Mouse (Mus musculus): ENCODE measurements around the gene Stard3.
A peak's percentile ranks its signal among the peaks of the same experiment; 100 is the strongest.
"Not testable (repeated sequence)": the region's sequence is repeated elsewhere in the genome, so short reads cannot be mapped to it uniquely, and the experiment has no call there.

Stard3 gene

DNA sequence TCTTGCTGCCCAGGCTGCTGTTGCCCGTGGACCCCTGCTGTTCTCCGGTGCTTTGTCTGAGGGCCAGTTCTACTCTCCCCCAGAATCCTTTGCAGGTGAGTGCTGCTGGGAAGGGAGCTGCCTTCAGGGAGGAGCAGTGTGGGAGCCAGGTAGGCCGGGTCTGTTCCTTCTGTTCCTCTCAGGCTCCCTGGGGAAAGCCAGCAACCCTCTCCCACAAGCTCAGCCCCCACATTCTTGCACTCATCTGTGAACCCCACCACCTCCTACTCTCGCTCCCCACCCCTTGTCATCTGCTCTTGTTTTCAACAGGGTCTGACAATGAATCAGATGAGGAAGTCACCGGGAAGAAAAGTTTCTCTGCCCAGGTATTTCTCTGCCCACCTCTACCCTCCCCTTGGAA lies 18.6 kb downstream of the Stard3 start:
- DNase-seq = no peak

DNA sequence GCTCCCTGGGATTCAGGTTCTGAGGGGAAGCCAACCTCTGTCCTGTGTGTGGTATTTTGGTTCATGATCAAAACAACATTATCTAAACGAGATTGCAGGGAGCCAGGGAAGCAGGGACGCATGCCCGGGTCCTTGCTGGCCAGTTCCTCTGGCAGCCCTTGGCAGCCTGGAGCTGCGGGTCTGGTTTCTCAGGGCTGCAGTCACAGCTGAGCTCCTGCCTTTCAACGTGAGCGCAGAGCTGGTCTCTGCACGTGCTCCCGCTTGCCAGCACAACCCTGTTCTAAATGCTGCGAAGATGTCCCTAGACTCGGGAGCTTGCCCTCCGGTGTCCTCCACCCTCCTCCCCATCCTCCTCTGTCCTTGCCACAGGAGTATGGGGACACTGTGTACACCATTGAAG lies 19.6 kb downstream of the Stard3 start:
- DNase-seq = no peak

DNA sequence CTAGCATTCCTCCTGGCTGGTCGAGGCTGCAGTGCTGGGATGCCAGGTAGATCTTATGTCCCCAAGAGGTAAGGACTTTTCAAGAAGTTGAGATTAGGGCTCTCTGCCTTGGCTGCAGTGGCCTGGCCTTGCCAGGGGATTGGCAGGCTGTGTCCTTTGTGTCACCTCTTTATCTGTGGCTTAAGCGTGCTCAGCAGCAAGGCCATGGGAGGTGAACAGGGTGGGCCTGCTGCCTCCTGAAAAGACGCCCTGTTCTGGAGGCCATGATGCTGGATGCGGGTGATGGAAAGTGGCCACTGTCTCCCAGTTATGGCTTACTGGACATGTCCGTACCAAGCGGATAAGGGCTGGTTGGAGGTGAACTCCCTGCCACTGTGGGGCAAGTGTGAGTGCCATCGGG lies 21.2 kb downstream of the Stard3 start:
- no peak for DNase-seq

DNA sequence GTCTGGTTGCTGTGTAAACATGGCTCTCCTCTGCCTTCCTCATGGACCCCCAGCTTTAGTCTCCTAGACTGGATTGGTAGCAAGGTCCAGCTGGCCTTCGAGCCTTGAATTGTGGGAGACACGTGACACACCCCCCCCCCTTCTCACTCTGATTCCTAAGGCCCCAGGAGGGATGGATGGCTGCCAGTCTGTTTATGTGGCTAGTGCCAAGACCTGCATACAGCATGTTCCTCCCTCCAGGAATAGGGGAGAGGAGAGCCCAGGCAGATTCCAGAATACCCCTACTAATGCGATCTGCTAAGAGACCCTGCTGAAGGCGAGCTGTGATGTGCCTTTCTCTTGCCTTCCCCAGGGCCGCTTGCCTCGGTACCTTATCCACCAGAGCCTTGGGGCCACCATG lies 21.9 kb downstream of the Stard3 start:
- no peak for DNase-seq

DNA sequence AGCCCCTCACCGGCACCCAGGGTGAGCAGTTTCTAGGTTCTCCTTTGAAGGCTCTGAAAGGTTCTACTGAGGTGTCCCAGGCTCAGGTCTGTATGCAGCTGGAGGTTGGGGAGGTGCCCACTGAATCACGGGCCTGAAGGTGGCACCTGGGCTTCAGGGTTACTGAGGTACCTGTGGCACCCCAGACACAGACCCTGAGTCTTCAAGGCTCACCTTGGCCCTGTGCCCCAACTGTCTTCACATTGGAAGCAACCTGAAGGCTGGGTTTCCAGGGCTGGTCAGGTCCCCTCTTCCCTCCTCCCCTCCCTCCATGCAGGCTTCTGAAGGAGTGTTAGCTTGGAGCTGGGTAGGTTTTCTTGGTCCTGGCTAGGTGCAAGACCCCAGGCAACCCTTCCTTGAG lies 23.5 kb downstream of the Stard3 start:
- DNase-seq = no peak

DNA sequence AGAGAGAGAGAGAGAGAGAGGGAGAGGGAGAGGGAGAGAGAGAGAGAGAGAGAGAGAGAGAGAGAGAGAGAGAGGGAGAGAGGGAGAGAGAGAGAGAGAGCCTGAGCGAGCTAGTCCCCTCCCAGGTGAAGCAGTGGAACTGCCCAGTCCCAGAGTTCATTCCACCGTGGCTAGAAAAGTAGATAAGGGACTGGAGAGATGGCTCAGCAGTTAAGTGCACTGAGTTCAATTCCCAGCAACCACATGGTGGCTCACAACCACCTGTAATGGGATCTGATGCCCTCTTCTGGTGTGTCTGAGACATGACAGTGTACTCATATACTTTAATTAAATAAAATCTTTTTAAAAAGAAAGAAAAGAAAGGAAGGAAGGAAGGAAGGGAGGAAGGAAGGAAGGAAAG lies 24.2 kb downstream of the Stard3 start:
- not testable (repeated sequence) for DNase-seq

DNA sequence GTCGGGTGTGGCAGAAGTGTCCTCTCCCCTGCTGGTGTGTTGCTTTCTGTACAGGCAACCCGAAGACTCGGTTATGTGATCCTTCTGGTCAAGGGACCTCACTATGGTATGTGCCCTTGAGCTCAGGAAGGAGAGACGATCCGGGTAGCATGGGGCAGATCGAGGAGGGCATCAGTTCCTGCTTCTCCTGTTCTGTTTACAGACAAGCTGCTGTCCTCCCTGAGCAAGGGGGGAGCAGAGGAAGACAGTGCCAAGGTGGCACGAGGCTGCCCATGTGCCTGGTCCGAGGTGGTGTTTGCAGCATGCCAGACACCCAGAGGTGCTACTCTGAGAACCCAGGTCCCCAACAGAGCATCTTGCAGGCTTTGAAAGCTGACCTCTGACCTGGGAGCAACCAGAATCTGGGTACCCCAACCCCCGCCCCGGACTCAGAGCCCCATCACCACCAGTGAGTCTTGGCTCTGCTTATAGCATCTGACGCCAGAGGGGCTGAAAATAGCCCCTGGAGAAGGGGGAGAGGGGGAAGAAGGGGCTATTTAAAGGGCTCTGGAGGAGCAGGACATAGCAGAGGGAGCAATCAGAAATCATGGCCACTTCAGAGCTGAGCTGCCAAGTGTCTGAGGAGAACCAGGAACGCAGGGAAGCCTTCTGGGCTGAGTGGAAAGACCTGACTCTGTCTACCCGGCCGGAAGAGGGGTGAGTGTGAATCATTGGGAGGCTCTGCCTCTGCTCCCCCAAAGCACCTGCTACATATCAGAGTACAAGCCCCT lies 25.3 kb downstream of the Stard3 start, which contains the start of gene Tcap:
Gene Tcap (plus strand): TSS at position 551 of the 770 bp plus-strand sequence.
- no peak for DNase-seq

DNA sequence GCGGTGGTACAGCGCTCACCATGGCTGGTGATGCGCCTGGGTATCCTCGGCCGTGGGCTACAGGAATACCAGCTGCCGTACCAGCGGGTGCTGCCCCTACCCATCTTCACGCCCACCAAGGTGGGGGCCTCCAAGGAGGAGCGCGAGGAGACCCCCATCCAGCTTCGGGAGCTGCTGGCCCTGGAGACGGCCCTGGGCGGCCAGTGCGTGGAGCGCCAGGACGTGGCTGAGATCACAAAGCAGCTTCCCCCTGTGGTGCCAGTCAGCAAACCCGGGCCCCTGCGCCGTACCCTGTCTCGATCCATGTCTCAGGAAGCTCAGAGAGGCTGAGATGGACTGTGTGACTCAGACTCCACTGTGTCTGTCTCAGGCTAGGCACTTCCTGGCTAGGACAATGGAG lies 26.0 kb downstream of the Stard3 start:
- DNase-seq = no peak

DNA sequence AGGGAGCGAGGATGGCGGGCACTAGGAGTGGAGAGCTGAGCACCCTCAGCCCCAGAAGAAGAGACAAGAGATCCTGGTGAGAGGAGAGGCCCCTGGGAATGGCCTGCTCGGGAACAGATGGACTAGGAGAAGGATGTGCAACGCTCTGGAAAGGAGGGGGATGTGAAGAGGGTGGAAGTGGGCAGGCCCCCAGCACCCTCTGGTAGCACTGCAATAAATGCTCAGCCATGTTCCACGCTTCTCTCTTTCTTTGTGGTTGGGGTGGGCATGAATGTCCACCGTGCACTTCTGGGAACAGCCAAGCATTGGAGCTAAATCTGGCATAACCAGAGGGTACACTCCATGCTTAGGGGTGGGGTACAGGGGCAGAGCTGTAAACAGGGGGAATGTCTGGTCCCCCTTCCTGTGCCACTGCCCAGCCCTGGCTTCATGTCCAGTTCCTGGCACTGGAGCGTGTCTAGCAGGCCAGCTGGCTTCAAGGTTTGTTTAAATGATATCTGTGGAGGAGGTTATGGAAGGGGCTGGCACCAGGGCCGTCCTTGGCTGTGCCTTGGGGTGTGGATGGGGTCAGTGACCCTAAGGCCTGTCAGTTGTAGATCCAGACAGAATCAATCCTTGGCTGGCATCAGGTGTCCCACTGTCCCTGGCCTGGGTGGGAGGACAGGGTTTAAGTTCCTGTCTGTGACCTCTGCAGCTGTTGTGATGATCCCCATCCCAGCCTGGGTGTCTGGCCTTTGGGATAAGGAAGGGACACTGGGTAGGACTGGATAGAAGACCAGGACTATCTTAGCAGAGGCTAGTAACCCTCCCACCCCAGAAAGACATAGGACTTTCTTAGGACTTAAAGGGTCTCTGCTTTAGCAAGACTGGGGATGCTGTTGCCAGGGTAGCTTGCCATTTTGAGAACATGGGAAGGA lies 26.8 kb downstream of the Stard3 start:
- peak; percentile 49 for DNase-seq

DNA sequence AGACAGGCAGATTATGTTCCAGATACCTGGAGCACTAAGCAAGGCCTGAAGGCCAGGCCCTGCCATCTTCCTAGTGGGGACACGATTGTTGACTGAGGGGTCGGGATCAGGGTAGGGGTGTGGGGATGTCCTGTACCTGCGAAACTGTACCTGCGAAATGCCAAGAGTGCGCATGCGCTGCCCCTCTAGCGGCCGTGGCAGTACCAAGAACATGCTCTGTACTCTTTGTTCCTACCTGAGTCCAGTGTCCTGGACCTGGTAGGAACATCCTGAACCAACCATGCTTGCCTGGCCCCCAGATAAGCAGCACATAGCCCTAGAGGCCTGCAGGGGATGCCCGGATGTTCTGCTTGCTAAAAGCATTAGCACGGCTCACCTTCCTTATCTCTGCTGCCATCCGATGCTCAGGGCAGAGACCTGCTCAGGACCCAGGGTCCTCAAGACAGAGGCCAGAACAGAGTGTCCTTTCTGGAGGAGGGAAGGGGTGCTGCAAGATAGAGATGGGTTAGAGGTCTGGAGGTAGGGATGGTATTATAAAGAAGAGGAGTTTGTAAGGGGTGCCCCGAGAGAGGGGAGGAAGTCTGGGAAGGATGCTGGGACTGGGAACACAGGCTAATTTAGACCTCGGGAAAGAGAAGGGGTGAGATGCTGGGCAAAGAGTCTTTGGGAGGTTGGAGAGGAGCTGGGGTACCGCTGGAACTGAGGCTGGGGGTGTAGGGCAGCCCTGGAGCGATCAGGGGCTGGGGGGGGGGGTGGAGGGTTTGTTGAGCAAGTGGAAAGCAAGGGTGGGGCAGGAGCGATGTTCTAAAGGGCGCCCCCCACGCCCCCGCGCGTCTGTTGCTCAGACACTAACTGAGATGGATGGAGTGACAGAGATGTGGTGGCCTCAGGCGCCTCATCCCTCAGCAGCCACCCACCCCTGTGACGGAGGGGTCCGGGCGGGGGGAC lies 27.7 kb downstream of the Stard3 start, which contains the start of gene Pnmt:
Gene Pnmt (plus strand): TSS at position 813 of the 948 bp plus-strand sequence.
- DNase-seq = no peak

DNA sequence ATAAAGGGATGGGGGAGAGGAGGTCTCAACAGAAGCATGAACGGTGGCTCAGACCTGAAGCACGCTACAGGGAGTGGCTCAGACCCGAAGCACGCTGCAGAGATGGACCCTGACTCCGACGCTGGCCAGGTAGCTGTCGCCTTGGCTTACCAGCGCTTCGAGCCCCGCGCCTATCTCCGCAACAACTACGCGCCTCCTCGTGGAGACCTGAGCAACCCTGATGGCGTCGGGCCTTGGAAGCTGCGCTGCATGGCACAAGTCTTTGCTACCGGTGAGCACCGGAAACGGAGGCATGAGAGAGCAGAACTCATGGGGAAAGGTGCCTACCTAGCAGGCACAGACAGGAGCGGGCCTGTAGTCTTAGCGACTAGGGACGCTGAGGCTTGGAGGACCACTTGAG lies 28.4 kb downstream of the Stard3 start:
- DNase-seq = no peak

DNA sequence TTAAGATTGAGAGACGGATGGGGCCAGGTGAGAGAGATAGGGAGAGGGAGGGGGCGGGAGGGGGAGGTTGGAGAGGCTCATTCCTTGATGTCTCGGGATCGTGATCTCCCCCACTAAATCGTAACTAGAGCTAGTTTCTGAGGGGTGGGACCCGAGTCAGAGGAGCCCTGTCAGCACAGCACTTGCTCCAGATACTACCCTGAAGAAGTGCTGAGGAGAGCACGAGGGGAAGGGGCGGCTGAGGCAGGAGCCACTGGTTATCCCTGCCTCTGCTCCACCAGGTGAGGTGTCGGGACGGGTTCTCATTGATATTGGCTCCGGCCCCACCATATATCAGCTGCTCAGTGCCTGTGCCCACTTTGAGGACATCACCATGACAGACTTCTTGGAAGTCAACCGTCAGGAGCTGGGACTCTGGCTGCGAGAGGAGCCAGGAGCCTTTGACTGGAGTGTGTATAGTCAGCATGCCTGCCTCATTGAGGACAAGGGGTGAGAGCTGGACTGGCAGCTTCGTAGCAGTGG lies 28.9 kb downstream of the Stard3 start:
- DNase-seq = no peak

DNA sequence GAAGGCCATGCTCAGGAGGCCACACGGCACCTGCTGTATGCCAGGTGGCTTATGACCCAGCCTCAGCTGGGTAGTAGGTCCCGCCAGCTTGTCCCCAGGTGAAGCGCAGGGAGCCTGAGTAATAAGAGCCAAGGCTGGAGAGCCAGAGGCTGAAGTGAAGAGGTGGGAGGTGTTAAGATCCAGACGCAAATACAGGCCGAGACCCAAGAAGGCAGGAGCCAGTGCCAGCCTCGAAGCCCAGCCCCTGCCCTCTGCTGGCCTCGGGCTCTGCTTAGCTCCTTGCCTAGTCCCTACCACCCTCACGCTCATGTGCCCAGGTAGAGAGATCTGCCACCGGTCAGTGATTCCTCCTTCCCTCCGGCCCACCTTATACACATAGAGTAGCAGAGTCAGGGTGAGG lies 30.1 kb downstream of the Stard3 start:
- DNase-seq = peak; percentile 57

DNA sequence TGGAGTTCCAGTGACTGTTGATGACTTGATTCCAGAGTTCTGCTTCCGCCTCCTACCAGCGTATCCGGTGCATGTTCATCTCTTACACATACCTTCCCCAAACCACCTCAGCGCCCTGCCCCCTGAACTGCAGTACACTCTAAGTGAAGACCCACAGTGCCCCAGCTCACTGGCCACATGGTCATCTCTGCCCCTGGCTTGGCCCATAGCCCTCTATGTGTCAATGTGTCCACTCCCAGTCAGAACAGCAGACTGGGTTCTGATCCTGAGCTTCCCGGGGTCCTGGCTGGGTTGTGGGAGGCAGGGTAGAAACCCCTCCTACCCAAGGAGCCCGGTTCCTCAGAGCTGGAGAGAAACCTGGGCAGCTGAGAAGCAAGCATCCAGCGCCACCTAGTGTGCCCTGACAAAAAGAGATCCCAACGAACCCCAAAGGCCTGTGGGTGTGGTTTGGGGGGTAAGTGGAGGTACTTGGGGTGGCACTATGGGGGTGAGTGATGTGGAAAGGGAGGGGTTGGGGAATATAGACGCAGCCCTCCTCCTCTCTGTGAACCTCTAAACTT lies 31.1 kb downstream of the Stard3 start:
- peak; percentile 81 for DNase-seq

DNA sequence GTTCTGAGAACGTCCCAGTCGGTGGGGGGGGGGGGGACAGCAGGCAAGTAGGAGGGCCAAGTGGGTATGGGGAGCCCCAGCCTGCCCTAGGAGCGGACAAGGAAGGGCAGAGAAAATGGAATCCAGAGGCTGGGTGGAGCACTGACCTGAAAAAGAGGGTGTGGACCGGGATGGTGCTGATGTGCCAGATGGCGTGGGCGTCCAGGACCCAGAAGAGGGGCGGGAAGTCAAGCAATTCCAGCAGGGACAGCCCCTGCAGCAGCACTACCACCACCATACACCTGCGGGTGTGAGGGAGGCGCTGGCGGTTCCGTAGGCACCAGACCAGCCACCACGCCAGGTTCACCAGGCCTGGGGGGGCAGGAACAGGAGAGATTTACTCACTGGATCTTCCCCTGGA lies 32.0 kb downstream of the Stard3 start:
- no peak for DNase-seq

DNA sequence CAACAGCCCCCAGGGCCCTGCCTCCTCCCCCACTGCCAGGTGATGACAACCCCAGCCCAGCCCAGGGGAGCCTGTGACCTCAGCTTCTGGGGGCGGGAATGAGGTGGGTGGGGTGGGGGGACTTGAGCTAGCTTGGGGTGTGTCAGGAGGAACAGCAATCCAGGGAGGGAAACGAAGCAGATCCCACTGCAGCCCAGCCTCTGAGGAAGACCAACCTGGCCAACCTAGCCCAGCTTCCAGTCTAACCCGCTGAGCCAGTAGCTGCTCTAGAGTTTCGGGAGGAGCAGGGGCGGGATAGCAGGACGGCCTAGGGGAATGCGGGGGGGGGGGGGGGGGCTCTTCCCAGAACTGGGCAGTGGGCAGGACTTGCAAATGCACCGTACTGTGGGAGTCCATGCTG lies 33.9 kb downstream of the Stard3 start:
- DNase-seq = no peak

DNA sequence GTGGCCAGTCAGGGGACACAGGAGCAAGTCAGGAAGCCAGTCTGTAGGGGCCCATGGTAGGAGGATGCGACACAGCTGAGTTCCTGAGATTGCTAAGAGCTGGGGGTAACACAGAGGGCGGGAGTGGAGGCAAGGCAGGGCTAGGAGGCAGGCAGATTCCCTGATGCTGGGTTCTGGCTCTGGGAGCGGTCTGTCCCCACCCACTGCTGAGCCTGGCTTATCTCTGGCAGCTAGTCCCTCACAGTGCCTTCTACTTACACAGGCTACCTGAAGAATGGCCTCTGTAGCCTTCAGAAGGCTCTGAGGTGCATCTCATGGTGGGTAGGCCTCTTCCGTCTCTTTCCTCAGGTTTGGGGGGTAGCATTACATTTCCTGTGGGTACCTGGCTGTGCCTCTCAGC lies 34.5 kb downstream of the Stard3 start:
- no peak for DNase-seq

DNA sequence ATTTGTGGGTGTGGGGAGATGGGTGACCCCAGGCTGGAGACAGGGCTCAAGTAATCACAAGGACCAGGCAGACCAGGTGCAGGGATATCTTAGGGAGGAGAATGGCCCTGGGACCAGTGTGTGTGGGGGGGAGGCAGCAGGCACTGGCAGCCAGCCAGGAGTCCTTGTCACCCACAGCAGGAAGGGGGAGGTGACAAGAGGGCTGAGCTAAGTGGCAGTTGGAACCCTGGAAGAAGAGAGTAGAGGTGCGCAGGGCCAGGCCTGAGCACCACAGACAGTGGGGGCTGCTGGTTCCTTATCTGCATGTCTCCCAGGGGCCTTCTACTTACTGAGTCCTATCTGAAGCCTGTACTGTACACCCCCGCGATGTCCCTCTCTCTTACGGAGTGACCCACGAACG lies 35.1 kb downstream of the Stard3 start:
- DNase-seq = peak; percentile 68

DNA sequence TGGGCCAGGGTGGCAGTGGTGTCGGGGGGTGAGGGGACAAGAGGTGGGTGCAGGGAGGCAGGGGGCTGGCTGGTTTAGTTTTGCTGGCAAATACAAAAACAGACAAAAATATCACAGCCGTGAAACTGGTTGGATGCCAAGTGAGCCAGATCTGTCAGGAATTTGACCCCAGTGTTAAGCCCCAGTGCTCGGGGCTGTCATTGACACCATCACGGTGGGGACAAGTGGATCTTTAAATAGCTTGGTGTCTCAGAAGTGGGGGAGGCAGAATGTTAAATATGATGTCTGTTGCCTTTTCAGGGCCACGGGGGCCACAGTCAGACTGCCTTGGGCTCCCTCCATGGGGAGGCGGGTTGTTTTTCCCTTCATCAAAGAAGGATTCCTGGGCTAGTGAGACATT lies 36.1 kb downstream of the Stard3 start:
- DNase-seq = no peak

DNA sequence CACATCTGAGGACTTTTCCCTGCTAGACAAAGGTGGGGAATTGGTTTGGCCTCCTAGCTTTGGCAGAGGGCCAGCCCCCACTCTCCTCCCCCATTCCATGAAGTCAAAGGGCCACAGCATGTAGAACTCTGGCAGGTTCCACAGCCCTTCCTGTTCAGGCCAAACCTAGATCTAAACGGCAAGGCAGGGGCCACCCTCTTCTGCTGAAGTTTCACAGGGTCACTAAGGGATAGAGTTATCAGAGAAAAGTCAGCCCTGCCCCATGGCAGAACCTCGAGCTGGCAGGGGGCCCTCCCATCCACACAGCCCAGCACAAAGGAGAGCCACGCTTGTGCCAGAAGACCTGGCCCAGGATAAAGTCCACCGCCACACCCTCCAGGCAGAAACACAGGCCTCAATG lies 36.9 kb downstream of the Stard3 start:
- DNase-seq = no peak

DNA sequence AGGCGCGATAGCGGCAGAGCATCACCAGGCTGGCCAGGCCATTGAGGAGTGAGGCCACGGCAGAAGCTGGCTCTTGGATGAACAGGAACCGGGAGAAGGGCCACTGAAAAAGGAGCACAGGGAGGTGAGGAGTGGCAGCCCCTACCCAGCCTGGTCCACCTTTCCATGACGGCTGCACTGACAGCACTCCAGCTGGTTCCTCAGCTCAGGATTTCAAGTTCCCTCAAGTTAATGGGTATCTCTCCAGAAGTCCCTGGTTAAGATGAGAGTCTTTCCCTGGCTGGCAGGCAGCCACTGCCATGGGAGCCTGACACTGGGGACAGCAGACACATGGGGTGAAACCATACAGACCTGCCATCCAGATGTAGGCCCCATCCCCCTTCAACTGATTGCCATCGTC lies 39.8 kb downstream of the Stard3 start:
- DNase-seq = no peak

DNA sequence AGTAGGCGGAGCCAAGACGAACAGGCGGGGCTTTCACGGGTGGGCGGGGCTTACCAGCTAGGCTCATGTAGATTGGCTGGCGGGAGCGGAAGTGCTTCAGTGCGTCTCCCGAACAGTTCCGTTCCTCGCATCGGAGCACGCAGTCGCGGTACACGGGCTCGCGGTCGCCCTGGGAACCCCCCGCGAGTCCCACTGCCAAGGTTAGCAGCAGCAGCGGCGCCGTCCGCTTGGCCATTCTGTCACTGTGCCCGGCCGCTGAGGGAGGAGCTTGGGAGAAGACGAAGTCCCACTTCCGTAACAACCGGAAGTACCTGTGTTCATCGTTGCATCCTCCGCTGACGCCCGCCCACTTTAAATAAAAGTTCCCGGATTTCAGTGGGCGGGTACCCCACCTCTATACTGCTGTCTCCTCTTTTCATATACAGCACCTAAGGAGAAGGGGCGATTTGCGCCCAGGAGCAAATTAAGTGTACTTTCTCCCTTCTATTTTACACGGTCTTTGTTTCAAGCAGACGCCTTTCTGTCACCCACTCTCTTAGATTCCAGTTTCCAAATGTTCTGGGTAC lies 42.1 kb downstream of the Stard3 start, which contains the start of gene Pgap3:
Gene Pgap3 (minus strand): TSS at position 330 of the 566 bp plus-strand sequence.
- DNase-seq = peak; percentile 90

Data from lung, postnatal 36 days (tissue).